Mouse (Mus musculus): ENCODE results near the gene Gm49368.

Gene Gm49368

DNA sequence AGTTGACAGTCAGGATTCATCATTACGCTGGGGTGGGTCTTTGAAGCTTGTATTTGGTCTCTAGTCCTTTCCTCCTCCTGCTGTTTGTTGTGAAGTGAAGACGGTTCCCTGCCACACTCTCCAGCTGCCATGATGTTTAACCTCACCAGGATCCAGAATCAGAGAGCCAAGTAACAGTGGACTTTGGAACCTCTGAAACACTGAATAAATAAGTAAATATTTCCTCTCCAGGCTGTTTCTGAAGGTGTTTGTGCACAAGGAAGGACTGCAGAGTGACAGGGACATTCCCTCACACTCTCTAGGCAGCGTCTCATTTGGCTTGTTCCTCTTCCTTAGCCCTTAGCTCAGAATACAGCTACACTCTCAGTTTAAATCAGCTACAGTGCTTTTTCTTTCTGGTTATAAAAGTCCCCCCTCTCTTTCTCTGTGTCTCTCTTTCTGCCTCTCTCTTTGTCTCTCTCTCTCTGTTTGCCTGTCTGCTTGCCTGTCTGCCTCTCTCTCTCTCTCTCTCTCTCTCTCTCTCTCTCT lies 5.5 kb upstream of the Gm49368 start:
- no peak for DNase-seq (ENCODE audit: low read depth, low spot score)

DNA sequence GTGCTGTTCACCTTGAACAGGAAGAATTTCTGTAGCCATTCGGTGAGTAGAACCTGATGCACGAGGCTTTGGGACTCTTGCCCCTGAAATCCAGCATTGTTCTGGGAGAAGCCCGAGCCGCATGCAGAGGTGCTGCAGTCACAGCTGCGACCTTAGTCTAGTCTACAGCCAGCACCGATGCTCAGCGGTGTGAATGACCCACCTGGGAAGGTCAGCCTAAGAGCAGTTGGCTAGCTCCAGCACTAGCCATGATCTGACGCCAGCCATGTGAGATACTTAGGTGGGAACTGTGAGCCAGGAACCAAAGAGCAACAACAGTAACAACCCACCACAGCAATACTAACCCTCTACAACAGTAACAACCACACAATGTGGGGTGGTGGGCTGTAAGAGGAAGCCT lies 4.6 kb upstream of the Gm49368 start:
- no peak for DNase-seq (ENCODE audit: low read depth, low spot score)

DNA sequence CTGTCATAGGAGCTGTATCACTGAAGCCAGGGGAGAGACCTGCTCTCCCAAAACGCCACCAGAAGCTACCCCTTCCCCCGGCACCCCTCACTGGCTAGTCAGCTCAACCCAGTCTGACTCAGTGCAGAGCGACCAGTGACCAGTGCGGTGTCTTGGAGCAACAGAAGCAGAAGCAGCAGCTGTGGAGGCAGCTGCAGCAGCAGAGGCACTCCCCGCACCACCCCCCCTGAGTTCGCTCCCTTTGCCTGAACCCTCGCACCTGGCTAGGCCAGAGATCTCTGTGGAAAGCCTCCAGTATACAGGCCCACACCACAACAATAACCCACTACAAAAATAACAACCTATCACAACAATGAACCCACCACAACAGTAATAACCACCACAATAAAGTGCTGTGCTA lies 3.9 kb upstream of the Gm49368 start:
- no peak for DNase-seq (ENCODE audit: low read depth, low spot score)

DNA sequence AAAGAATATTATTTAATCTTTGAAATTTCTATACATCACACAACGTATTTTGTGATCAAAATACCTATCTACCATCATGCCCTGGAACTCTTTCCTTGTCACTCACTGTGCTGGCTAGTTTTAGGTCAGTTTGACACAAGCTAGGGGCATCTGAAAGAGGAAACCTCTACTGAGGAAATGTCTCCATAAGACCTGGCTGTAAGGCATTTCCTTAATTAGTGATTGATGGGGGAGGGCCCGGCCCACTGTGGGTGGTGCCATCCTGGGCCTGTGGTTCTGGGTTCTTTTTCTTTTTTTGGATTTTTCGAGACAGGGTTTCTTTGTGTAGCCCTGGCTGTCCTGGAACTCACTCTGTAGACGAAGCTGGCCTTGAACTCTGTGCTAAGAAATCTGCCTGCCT lies 3.4 kb upstream of the Gm49368 start:
- no peak for DNase-seq (ENCODE audit: low read depth, low spot score)

- DNase-seq (ENCODE audit: low read depth, low spot score), result no peak
These were observed 813 bp downstream of the Gm49368 start for GRCm38 (mm10) chr7:128063211-128063781.

DNA sequence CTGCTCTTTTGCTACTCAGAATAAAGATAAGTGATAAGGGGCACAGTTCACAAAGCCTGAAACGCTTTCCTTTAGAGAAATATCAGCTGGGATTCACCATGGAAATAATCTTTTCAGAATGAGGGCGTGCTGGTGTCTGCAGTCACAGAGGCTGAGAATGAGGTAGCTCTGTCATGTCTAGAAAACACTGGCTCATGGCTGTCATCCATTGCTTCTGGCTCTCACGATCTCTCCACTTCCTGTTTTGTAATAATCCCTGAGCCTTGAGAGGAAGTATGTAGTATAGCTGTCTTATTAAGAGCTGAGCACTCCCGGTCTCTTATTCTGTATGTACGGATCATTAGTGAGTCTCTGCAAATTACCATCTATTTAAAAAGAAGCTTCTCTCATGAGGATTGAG lies 3.1 kb downstream of the Gm49368 start:
- no peak for DNase-seq (ENCODE audit: low read depth, low spot score)

DNA sequence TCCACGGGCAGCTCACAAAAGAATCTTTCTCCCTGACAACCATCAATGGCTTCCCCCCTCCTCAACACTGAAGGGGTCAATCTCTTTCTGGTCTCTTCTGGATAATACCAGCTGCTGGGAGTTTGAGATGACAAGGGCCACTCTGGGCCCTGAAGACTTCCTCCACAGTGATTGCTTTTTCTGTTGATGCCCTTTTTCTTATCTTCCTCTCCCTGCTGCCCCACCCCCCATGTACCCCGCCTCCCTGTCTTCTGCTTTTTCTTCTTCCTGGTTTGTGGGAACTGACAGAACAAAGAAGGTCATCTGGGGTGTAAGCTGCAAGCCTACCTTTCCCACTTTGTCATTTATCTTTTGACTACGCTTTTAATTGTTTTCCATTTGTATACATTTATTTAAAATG lies 5.4 kb downstream of the Gm49368 start:
- DNase-seq (ENCODE audit: low read depth, low spot score), result no peak

- no peak for DNase-seq (ENCODE audit: low read depth, low spot score)
These were observed 7.4 kb downstream of the Gm49368 start for GRCm38 (mm10) chr7:128069844-128070243.

GRCm38 (mm10) chr7:128071816-128072215 lies 9.3 kb downstream of the Gm49368 start:
- DNase-seq (ENCODE audit: low read depth, low spot score), result no peak

- DNase-seq (ENCODE audit: low read depth, low spot score), result no peak
These were observed 17.5 kb downstream of the Gm49368 start for GRCm38 (mm10) chr7:128080012-128080411.

- no peak for DNase-seq (ENCODE audit: low read depth, low spot score)
These were observed 26.7 kb downstream of the Gm49368 start for GRCm38 (mm10) chr7:128089141-128089540.

- DNase-seq (ENCODE audit: low read depth, low spot score), result no peak
These were observed 35.7 kb downstream of the Gm49368 start for GRCm38 (mm10) chr7:128098135-128098534.

GRCm38 (mm10) chr7:128100742-128101357 lies 38.4 kb downstream of the Gm49368 start:
- no peak for DNase-seq (ENCODE audit: low read depth, low spot score)

DNA sequence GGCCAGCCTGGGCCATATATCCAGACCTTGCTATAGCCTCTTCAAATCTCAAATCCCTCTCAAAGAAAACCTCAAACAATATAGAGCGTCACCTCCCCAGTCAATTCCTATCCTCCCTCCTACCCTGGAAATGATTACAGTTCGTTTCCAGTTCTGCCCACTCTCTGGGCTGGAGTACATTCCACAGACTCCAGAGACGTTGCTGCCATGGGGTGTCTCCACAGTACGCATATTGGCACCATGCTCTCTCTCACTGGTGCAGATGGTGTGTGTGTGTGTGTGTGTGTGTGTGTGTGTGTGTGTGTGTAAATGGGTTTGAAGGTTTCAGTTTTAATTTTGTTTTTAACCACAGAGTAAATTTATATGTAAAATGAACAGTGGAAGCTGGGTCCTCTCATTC lies 42.8 kb downstream of the Gm49368 start:
- DNase-seq (ENCODE audit: low read depth, low spot score), result no peak

DNA sequence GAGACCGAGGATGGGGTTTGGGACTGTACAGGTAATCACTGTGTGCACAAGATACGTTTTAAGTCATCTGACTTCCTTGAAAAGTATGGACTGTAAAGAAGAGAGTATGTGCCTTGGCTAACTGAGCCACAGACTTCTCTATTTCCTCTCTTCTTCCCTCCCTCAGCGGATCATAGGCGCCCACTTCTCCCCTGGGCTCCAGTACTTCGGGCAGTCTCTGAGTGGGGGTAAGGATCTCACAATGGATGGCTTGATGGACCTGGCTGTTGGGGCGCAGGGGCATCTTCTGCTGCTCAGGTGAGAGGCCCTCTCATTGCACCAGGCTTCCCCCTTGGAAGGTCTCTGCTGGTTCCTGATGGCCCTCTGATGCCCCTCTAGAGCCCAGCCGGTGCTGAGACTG lies 45.0 kb downstream of the Gm49368 start:
- DNase-seq (ENCODE audit: low read depth, low spot score), result no peak

- DNase-seq (ENCODE audit: low read depth, low spot score), result no peak
These were observed 47.8 kb downstream of the Gm49368 start for GRCm38 (mm10) chr7:128110314-128110713.

DNA sequence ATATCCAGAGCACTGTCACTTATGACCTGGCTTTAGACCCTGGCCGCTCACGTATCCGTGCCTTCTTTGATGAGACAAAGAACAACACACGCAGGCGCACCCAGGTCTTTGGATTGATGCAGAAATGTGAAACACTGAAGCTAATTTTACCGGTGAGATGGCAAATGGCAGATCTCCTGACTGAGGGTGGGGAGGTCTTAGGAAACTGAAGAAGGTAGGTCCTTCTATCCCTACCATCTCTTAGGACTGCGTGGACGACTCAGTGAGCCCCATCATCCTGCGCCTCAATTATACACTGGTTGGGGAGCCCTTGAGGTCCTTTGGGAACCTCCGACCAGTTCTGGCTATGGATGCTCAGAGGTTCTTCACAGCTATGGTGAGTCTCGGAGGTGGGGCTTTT lies 49.6 kb downstream of the Gm49368 start:
- DNase-seq (ENCODE audit: low read depth, low spot score), result no peak

DNA sequence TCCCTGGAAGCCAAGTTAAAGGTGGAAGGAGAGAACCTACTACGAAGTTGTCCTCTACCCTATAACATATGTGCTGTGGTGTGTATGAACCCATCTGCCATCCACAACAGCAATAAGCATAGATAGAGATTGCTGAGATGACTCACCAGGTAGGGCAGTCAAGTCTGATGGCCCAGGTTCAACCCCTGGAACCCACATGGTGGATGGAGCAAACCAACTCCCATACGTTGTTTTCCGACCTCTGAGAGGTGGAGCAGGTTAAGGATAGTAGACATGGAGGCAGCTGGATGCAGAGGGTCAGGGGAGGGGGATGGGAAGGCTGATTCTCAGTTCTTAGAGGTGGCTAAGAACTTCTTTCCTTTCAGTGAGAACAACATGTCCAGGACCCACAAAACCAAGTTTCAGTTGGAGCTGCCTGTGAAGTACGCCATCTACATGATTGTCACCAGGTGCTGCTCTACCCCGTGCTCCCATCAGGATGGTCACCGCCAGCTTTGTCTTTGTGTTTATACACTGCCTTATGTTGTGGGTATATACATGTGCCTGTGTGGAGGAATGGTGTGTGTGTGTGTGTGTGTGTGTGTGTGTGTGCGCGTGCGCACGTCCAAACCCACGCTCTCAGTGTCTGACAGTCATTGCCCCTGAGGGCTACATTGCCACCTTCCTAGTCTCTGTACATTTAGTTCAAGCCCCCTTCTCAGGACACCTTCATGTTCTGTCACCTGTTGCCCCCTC lies 52.1 kb downstream of the Gm49368 start:
- DNase-seq (ENCODE audit: low read depth, low spot score), result no peak

DNA sequence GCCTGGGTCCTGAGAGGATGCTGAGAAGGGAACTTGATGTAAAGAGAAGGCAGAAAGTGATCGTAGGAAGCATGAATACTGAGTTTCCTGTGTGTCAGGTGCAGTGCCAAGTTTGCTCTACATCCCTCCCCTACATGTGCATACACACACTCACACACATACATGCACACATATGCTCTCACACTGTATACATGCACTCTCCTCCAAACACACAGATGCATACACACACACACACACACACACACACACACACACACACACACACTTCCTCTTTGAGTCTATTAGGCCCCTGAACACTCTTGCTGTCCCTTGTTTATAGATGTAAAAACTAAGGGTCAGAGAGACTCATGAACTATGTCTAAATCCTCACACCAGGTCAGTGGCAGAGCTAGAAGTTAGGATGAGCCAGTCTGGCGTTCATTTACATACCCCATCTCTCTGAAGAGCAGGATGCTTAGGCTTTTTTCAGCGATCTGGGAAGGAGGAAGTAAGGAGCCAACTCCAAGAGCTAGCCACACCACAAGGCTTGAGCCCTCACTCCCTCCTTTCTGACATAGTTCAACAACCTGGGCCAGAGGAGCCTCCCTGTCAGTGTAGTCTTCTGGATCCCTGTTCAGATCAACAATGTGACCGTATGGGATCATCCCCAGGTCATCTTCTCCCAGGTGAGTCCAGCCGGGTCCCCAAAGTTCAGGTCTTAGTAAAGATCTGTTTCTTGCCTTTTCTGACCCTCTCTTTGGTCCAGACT lies 52.9 kb downstream of the Gm49368 start:
- no peak for DNase-seq (ENCODE audit: low read depth, low spot score)

DNA sequence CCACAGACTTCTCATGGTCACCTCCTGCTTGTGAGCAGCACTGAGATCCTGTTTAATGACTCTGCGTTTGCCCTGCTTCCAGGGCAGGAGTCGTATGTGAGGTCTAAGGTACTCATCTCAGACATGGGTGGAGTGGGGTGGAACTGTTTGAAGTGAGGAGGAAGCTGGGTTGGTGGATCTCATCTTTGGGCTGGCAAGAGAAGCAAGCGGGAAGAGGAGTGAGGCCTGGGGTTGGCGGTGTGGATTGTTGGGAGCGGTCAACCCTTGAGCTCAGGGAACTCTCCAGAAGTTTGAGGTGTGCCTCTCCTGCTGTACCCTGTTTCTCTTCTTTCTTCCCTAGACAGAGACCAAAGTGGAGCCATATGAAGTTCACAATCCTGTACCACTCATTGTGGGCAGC lies 53.9 kb downstream of the Gm49368 start:
- DNase-seq (ENCODE audit: low read depth, low spot score), result no peak

DNA sequence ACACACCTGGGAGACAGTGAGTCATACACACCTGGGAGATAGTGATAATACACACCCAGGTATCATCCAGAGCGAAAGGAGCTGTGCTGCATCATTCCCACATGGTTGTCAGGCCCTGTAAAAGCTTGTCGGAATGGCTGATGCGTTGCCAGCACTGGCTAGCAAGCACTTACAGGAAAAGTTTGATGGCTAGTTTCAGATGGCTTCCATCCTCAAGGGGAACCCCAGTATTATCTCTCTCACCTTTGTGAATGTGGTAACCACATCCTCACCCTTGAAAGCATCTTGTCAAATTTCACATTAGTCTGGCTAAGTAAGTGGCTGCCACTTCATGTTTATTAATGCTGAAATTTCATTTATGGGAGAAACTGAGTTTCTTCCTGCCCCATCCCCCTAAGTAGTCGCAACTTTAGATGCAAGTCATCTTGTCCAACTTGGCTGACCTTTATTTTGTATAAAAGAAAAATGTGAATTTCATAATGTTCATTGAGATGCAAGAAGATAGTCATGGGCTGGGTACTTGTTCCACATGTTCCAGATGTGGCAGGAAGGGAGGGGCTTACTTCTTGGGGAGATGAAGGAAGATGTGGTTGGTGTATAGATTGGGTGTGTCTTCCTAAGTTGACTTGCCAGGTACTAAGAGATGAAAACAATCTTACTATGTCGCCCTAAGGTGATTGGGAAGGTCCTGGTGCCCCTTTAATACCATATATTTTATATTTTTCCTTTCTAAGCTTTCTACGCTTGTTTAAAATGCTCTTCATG lies 57.4 kb downstream of the Gm49368 start:
- DNase-seq (ENCODE audit: low read depth, low spot score), result no peak

Measured in forelimb bud, embryonic 11.5 days (tissue).